Mouse (Mus musculus): ENCODE results near the gene Fntb. TPM values are rescaled to one million over a fixed set of nuclear protein-coding genes. Genes with fewer than 3 reads are reported as not detected.

Fntb gene
- polyA plus RNA-seq, 1 experiment from 2014 or later: 44.1 TPM

DNA sequence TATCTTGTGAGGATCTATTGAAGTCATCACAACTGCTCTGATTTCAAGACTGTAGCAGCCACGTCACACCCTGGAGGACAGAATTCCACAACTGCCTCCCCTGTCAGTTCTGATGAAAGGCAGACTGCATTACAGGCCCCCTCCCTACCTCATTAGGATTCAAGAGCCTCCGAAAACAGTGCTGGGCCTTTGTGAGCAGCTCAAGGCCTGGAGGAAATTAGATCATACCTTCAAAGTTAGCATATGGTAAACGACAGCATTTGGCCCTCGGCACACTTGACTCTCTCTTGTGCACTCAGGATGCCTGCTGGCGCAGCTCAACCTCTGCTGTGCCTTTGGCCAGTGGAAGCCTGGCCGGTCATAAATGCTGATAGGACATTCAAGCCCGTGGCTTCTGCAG lies 130.4 kb downstream of the Fntb start:
- H3K9ac ChIP-seq: no peak overlapping the region
- 27% methylated on average over 7 of the region's 7 CpGs for WGBS
- ATAC-seq (ENCODE audit: low FRiP score, low read depth): 0 out of 2 replicates have a peak, but pooled peaks have one; percentile 37
- no peaks in the 10 kb centered on the region for H3K27me3 ChIP-seq
- H3K27ac ChIP-seq: peak overlapping the region; percentile 16; the same call in 1 of the 2 replicates
- no peaks in the 10 kb centered on the region for H3K9me3 ChIP-seq
- peaks cover 26% of the 10 kb centered on the region for H3K4me1 ChIP-seq
- H3K36me3 ChIP-seq: peaks cover 41% of the 10 kb centered on the region
- H3K4me3 ChIP-seq: no peak overlapping the region
- no peak overlapping the region for H3K4me2 ChIP-seq (replicated peaks)

DNA sequence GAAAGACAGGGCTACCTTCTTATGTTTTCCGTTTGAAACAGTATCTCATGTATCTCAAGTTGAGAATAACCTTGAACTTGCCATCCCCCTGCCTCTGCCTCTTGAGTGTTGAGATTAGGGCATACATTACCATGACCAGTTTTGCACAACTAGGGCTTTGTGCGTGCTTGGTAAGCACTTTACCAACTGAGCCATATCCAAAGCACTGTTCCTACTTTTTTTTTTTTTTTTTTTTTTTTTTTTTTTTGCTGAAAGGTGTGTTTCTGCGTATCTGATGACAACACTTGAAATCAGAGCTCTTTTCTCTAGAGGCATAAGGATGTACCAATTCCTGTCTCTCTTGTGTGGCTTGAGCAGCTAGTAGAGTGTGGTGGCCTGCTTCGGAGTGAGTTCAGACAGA lies 131.2 kb downstream of the Fntb start:
- Histone ChIP-seq H3K36me3 (peaks cover 34% of the 10 kb centered on the region), H3K27ac (0 out of 2 replicates have a peak overlapping the region, but pooled peaks have one; percentile 33), H3K4me1 (peaks cover 26% of the 10 kb centered on the region), H3K9me3 (no peaks in the 10 kb centered on the region), H3K9ac (no peak overlapping the region), H3K4me3 (no peak overlapping the region), H3K27me3 (no peaks in the 10 kb centered on the region), H3K4me2 (replicated peaks) (no peak overlapping the region)
- 96% methylated on average over 4 of the region's 4 CpGs for WGBS
- no peak for ATAC-seq (ENCODE audit: low FRiP score, low read depth)

DNA sequence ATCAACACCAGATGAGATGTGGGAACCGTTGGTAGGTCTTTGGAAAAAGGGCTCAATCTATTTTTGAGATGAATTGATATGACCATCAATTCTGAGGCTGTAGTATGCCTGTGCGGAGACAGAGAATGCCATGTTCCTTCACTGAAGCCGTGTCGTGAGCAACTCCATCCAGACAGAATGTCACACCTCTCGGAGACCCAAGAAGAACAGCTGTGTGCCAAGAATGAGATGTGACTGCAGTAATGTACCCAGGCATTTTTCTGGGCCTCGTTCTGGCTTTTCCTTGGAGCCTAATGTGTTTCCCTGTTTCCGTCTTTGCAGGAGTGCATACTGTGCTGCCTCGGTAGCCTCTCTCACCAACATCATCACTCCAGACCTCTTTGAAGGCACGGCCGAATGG lies 131.6 kb downstream of the Fntb start:
- peaks cover 30% of the 10 kb centered on the region for H3K36me3 ChIP-seq
- no peak overlapping the region for H3K4me3 ChIP-seq
- ATAC-seq (ENCODE audit: low FRiP score, low read depth): peak; percentile 48; the same call in 1 of the 2 replicates
- 55% methylated on average over 10 of the region's 10 CpGs for WGBS
- H3K27ac ChIP-seq: 0 out of 2 replicates have a peak overlapping the region, but pooled peaks have one; percentile 33
- H3K27me3 ChIP-seq: no peaks in the 10 kb centered on the region
- H3K4me1 ChIP-seq: peaks cover 26% of the 10 kb centered on the region
- H3K9ac ChIP-seq: no peak overlapping the region
- no peak overlapping the region for H3K4me2 ChIP-seq (replicated peaks)
- no peaks in the 10 kb centered on the region for H3K9me3 ChIP-seq

GRCm38 (mm10) chr12:76898141-76898540 lies 132.8 kb downstream of the Fntb start:
- H3K4me2 ChIP-seq (replicated peaks): no peak overlapping the region
- H3K4me1 ChIP-seq: peaks cover 26% of the 10 kb centered on the region
- H3K27ac ChIP-seq: no peak overlapping the region
- H3K4me3 ChIP-seq: no peak overlapping the region
- no peaks in the 10 kb centered on the region for H3K27me3 ChIP-seq
- no peaks in the 10 kb centered on the region for H3K9me3 ChIP-seq
- H3K9ac ChIP-seq: no peak overlapping the region
- H3K36me3 ChIP-seq: peaks cover 26% of the 10 kb centered on the region
- ATAC-seq (ENCODE audit: low FRiP score, low read depth): no peak

- Histone ChIP-seq H3K9me3 (no peaks in the 10 kb centered on the region), H3K27me3 (no peaks in the 10 kb centered on the region), H3K4me3 (no peak overlapping the region), H3K27ac (no peak overlapping the region), H3K4me1 (peaks cover 26% of the 10 kb centered on the region), H3K36me3 (peaks cover 23% of the 10 kb centered on the region), H3K9ac (no peak overlapping the region), H3K4me2 (replicated peaks) (no peak overlapping the region)
- 90% methylated on average over 10 of the region's 10 CpGs for WGBS
- ATAC-seq (ENCODE audit: low FRiP score, low read depth): no peak
Measured at GRCm38 (mm10) chr12:76899261-76899975, 134.0 kb downstream of the Fntb start.

DNA sequence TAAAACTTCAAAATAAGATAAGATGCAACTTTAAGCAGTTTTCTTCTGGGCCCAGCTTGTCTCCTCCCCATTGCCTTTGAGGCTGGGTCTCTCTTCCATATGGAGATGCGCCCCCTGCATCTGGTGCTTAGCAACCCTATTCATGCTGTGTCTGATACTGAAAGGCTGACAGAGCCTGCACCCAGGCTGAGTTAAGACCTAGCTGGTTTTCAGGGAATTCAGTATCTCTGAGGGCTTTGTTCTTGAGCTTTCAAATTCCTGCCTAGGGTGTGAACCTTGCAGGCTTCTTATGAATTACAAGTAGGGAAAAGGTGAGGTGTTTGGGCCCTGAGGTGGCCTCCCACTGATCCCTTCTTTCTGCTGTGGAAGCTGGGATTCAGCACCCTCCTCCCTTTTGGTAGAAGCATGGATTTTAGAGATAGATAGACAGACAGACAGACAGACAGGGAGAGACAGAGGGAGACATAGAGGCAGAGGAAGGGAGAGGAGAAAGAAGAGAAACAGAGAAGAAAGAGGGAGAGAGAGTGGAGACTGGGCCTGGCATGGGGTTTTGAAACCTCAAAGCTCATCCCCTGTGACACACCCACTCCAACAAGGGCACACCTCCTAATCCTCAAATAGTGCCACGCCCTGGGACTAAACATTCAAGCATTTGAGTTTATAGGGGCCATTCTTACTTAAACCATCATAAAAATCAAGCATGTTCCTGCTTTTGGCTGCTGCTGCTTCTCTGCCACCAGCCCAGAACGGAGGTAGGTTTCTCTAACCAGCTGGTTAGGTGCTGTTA lies 136.3 kb downstream of the Fntb start:
- no peak overlapping the region for H3K27ac ChIP-seq
- 71% methylated on average over 3 of the region's 3 CpGs for WGBS
- peaks cover 25% of the 10 kb centered on the region for H3K36me3 ChIP-seq
- H3K4me1 ChIP-seq: peaks cover 12% of the 10 kb centered on the region
- H3K9me3 ChIP-seq: no peaks in the 10 kb centered on the region
- no peak overlapping the region for H3K4me2 ChIP-seq (replicated peaks)
- no peak overlapping the region for H3K4me3 ChIP-seq
- H3K27me3 ChIP-seq: no peaks in the 10 kb centered on the region
- H3K9ac ChIP-seq: no peak overlapping the region
- ATAC-seq (ENCODE audit: low FRiP score, low read depth): no peak

GRCm38 (mm10) chr12:76906278-76906677 lies 140.9 kb downstream of the Fntb start:
- Histone ChIP-seq H3K36me3 (peaks cover 44% of the 10 kb centered on the region), H3K27me3 (no peaks in the 10 kb centered on the region), H3K4me3 (no peak overlapping the region), H3K4me2 (replicated peaks) (no peak overlapping the region), H3K4me1 (peaks cover 8% of the 10 kb centered on the region; the same call in 1 of the 2 replicates), H3K9ac (no peak overlapping the region), H3K27ac (no peak overlapping the region), H3K9me3 (no peaks in the 10 kb centered on the region)
- 72% methylated on average over 1 of the region's 1 CpGs for WGBS
- ATAC-seq (ENCODE audit: low FRiP score, low read depth): no peak

DNA sequence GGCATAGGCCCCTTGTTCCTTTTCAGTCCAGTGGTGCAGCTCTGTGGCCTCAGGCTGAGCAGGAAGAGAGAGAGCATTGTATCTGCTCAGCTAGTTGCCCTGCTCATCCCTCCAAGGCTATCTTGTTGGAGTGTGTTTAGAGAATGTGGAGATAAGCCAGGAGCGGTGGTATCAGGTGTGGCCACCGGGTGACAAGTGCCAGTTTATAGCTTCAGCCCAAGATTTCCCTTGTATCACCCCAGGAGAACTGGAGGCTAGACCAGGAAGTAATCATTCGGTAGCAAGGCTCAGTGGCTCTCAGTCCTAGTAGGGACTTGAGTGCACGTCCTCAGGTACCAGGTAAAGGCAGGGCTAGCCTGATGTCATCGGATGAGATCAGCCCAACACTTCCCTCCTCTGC lies 143.8 kb downstream of the Fntb start:
- Histone ChIP-seq H3K9ac (no peak overlapping the region), H3K27me3 (no peaks in the 10 kb centered on the region), H3K4me1 (peaks cover 8% of the 10 kb centered on the region; the same call in 1 of the 2 replicates), H3K36me3 (peaks cover 57% of the 10 kb centered on the region), H3K9me3 (no peaks in the 10 kb centered on the region), H3K27ac (no peak overlapping the region), H3K4me2 (replicated peaks) (no peak overlapping the region), H3K4me3 (no peak overlapping the region)
- whole genome bisulfite sequencing: 73% methylated on average over 5 of the region's 5 CpGs
- ATAC-seq (ENCODE audit: low FRiP score, low read depth): no peak

- no peaks in the 10 kb centered on the region for H3K27me3 ChIP-seq
- no peak overlapping the region; the same call in 1 of the 2 replicates for H3K9ac ChIP-seq
- H3K4me3 ChIP-seq: no peak overlapping the region
- H3K4me2 ChIP-seq (replicated peaks): no peak overlapping the region
- no peaks in the 10 kb centered on the region for H3K9me3 ChIP-seq
- ATAC-seq (ENCODE audit: low FRiP score, low read depth): no peak
- no peak overlapping the region for H3K27ac ChIP-seq
- peaks cover 60% of the 10 kb centered on the region for H3K36me3 ChIP-seq
- peaks cover 8% of the 10 kb centered on the region; the same call in 1 of the 2 replicates for H3K4me1 ChIP-seq
- WGBS: 83% methylated on average over 11 of the region's 11 CpGs
Measured at GRCm38 (mm10) chr12:76910258-76910940, 145.0 kb downstream of the Fntb start.

DNA sequence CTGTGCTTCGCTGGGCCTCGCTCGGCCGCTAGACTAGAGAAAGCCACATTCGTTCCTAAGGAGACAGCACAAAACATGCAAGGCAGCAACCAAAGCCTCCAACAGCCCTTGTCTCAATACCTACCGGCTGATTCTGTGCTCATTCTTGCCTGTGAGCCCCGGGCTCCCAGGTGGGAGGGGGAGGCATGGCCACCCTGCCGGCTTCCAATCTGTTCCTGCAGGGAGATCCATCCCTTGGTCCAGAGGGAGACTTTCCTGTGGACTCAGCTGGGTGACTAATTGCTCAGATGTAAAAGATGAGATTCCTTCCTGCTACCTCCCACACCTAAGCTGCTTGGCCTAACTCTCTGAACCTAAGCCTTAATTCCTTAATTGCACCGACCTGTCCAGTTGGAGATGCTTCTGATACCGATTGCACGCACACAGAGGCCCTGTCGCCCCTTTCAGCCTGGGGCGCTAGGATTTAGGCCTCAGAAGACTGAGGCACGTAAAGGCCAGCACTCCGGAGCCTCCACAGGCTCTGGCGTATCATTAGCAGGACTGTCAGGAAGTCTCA lies 145.9 kb downstream of the Fntb start:
- Histone ChIP-seq H3K9ac (no peak overlapping the region), H3K27ac (no peak overlapping the region), H3K27me3 (no peaks in the 10 kb centered on the region), H3K4me2 (replicated peaks) (no peak overlapping the region), H3K4me3 (no peak overlapping the region), H3K9me3 (no peaks in the 10 kb centered on the region), H3K4me1 (peaks cover 8% of the 10 kb centered on the region; the same call in 1 of the 2 replicates), H3K36me3 (peaks cover 61% of the 10 kb centered on the region)
- ATAC-seq (ENCODE audit: low FRiP score, low read depth): no peak
- 74% methylated on average over 16 of the region's 16 CpGs for WGBS

DNA sequence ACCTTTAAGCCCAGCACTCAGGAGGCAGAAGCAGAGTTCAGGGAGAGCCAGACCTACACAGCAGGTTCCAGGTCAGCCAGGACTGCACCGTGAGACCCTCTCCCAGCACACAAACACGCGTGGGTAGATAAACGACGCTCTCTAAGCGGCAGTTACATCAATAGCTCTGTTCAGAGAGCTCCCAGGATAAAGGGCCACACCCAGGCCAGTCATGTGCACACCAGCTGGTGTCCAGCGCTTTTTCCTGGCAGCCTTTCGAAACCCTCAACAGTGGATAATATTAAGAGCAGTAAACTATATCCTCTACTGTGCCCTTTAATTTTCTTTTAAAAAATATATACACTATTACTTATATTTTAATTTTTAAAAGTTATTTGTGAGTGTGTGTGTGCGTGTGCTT lies 146.8 kb downstream of the Fntb start:
- Histone ChIP-seq H3K27me3 (no peaks in the 10 kb centered on the region), H3K36me3 (peaks cover 65% of the 10 kb centered on the region), H3K27ac (no peak overlapping the region), H3K4me3 (no peak overlapping the region), H3K4me2 (replicated peaks) (no peak overlapping the region), H3K9ac (no peak overlapping the region), H3K9me3 (no peaks in the 10 kb centered on the region), H3K4me1 (peaks cover 4% of the 10 kb centered on the region; the same call in 1 of the 2 replicates)
- no peak for ATAC-seq (ENCODE audit: low FRiP score, low read depth)
- WGBS: 76% methylated on average over 9 of the region's 9 CpGs

GRCm38 (mm10) chr12:76916163-76916562 lies 150.8 kb downstream of the Fntb start:
- peaks cover 64% of the 10 kb centered on the region for H3K36me3 ChIP-seq
- 91% methylated on average over 11 of the region's 11 CpGs for WGBS
- no peak overlapping the region for H3K27ac ChIP-seq
- H3K4me2 ChIP-seq (replicated peaks): no peak overlapping the region
- H3K9ac ChIP-seq: no peak overlapping the region
- ATAC-seq (ENCODE audit: low FRiP score, low read depth): no peak
- H3K9me3 ChIP-seq: no peaks in the 10 kb centered on the region
- H3K4me1 ChIP-seq: no peaks in the 10 kb centered on the region
- no peaks in the 10 kb centered on the region for H3K27me3 ChIP-seq
- no peak overlapping the region for H3K4me3 ChIP-seq

All from limb, embryonic 13.5 days (tissue).